Mouse (Mus musculus) kidney, adult 8-10 months (tissue): ENCODE data around the gene Tmem52.
"Not testable (repeated sequence)": the region's sequence is repeated elsewhere in the genome, so short reads cannot be mapped to it uniquely, and the experiment has no call there.

ENCODE experiments used
- DNase-seq, 2 experiments: peaks; one replicate each; pipeline ENCODE4 v3.0.0; 2022

The Tmem52 gene

DNA sequence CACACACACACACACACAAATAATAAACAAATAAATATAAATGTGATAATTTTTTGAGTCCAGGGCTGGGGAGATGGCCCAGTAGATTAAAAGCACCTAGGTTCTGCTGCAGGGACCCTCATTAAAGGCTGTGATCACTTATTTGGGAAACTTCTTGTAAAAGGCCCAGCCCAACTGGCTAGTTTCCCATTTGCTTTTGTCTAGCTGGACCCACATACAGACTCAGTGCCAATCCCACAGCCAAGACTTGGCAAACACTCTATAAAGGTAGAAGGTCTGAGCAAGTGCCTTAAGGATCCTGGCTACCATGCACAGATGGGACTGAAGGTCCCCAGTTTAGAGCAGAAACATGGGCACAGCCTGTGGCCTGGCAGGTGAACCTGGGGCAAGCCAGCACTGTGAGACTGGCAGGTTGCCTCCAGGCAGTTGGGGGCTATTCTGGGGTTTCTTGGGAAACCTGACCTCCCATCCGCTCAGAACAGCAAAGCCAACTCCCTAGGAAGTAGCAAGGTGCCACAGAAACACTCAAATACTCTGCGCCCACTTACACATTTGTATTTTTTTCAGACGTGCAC is 3.9 kb downstream of the Tmem52 start:
- DNase-seq: no peak

DNA sequence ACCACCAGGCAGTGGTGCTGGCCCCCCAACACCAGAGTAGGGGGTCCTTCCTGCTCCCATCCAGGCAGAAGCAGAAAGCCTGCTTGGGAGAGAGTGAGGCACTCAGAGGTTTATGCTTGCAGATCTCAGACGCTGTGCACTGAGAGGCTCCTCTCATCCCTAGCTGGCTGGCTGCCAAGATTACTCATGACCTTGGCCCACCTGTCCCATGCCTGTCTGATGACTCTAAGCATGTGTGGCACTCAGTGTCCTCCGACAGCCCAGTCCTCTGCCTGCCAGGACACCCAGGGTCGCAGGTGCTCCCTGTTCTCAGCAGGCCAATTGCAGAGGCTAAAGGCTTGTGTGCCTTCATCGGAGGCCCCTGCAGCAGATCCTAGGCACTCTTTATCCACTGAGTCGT is 4.4 kb downstream of the Tmem52 start:
- DNase-seq: no peak

- not testable (repeated sequence) for DNase-seq
These were observed 4.9 kb downstream of the Tmem52 start for GRCm38 (mm10) chr4:155473796-155474195.

GRCm38 (mm10) chr4:155481381-155482124 is 12.6 kb downstream of the Tmem52 start:
- DNase-seq: peak in 1 of 2 experiments; percentile 74

- no peak for DNase-seq
These were observed 13.2 kb downstream of the Tmem52 start for GRCm38 (mm10) chr4:155482125-155482480.

GRCm38 (mm10) chr4:155482733-155483540 is 14.0 kb downstream of the Tmem52 start:
- no peak for DNase-seq

- DNase-seq: no peak
These were observed 16.6 kb downstream of the Tmem52 start for GRCm38 (mm10) chr4:155485521-155485920.

GRCm38 (mm10) chr4:155487746-155488145 is 18.8 kb downstream of the Tmem52 start:
- no peak for DNase-seq

- DNase-seq: peak; percentile 76 to 91
These were observed 19.5 kb downstream of the Tmem52 start for GRCm38 (mm10) chr4:155488232-155489025.

GRCm38 (mm10) chr4:155489101-155489970 is 20.4 kb downstream of the Tmem52 start:
- no peak for DNase-seq

DNA sequence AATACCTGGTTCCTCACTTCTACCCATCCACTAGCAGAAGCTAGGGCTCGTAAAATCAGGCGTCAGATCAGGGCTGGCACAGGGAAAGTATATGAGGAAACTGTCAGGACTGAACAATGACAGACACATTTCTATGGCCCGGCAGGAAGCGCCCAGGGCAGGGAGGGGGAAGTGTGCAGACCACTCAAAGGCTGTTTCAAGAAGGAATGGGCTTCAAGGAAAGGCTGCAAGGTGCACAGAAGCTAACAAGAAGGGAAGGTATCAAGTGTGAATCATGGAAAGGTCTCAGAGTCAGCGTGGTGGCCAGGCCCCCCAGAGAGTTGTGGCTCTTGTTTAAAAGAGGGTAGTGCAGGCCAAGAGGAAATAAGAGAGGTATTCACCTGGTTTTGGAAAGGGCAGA is 21.5 kb downstream of the Tmem52 start:
- DNase-seq: peak in 1 of 2 experiments; percentile 23

DNA sequence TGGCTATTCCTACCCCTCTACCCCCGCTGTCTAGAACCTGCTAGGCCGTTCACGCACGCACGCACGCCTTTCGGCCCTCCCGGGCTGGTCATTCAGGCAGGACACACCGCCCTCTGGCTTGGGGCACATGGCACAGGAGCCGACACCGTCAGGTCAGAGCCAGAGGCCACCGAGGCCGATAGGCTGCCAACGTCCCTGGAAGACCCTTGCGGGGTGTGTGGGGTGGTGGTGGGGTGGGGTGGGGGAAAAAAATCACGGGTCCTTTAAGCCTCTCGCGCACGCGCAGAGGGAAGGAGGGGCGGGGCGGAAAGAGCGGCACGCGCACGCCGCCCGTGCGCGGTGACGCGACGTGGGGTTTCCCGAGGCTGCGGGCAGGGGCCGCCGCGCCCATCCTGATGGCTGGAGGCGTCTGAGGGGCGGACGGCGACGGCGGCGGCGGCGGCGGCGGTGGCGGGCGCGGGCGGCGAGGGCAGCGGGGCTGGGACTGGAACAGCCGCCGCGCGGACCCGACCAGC is 22.1 kb downstream of the Tmem52 start, which contains the start of gene Gnb1:
TSS of gene Gnb1 (plus strand) at position 372 of the 515 bp plus-strand sequence.
- peak; percentile 84 to 91 for DNase-seq

DNA sequence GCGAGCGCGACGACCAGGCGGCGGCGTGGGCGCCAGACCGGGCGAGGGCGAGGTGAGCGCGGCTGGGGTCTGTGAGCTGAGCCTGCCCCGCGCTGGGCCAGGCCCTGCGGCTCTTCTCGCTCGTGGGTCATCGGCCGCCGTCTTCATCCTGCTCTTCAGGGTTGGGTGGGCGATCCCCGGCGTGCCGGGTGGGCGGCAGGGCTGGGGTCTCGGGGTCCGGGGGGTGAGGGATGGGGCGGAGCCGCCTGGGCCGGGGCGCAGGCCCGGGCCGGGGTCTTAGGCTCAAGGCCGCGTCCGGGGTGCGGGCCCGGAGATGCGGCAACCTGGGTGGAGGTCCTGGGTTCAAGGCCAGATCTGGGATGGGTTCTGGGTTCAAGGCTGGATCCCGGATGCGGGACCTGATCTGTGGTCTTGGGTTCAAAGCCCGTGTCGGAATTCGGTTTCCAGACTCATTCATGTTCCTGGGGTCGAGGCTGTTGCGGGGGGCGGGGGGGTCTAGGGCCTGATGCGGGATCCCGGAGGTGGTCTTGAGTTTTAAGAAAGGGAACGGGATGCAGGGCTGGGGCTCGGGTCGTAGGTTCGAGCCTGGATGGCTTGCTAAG is 22.7 kb downstream of the Tmem52 start:
- peak in 1 of 2 experiments; percentile 23 for DNase-seq

GRCm38 (mm10) chr4:155492131-155492633 is 23.3 kb downstream of the Tmem52 start:
- peak in 1 of 2 experiments; percentile 41 for DNase-seq

DNA sequence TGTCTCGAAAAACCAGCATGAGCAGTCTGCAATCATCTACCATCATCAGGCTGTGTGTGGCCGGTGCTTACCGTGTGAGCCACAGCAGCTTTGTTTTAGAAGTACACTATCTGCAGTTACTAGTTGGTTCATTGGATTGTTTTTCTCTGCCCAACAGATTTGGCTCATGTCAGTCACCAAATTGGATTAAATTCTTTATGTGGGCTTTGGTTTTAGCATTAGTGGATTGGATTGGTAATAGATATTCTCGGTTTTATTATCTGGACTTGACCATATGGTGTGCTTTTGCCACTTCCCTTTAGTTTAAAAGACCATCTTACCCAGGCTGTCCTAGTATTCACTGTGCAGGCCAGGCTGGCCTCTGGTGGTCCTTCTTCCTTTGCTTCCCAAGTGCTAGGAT is 26.0 kb downstream of the Tmem52 start:
- no peak for DNase-seq

- DNase-seq: no peak
These were observed 29.0 kb downstream of the Tmem52 start for GRCm38 (mm10) chr4:155497963-155498362.

GRCm38 (mm10) chr4:155501126-155501525 is 32.2 kb downstream of the Tmem52 start:
- DNase-seq: no peak

GRCm38 (mm10) chr4:155505067-155505466 is 36.2 kb downstream of the Tmem52 start:
- DNase-seq: no peak

DNA sequence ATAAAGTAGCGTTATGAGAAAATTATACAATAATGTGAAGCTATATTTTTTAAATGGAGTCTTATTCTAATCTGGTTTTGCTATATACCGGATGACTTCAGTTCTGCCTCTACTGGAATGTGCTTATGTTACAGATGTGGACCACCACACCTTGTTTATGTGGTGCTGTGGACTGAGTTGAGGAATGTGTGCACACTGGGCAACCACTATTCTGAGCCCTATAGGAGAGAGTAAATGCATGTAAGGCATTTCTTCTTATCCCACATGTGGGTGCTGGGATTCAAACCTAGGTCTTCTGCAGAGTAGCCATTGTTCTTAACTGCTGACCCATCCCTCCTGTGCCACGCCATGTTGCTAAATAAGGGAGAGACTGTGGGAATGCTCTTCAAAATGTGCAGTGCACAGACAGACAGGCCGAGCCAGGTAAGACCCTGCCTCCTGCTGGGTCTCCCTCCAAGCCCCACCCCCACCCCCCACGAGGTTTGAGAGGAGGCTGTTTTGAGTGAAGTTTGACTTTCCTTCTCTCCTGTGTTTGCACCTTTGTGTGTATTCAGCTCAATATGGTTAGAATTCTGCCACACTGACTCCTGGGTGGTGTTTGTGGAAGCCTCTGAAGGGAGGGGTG is 36.9 kb downstream of the Tmem52 start:
- DNase-seq: no peak

GRCm38 (mm10) chr4:155508614-155509013 is 39.7 kb downstream of the Tmem52 start:
- no peak for DNase-seq
